Mouse (Mus musculus): Measurements from ENCODE around the gene Gm42906. TPM values are rescaled to one million over a fixed set of nuclear protein-coding genes. Genes with fewer than 3 reads are reported as not detected.

Gm42906 gene
- total and polyA plus RNA-seq, 3 experiments = not detected

DNA sequence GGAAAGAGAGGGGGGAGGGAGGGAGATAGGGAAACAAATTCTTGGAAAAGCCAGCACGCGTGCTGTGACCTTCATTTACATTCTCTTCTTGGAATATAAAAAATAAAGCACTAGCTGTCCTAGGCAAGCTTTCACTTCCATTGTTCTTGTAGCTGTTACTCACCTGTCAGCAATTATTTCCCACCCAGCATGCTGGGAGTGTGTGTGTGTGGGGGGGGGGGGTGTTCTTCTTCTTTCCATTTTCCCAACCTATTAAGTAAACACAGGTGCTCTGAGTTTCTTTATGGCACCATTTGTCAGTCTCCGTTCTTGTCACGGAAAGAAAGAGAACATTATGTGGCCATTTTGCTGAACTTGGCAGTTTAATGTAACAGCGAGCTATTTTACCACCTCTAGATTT, 409.0 kb downstream of the Gm42906 start:
- DNase-seq (ENCODE audit: low read depth, low spot score) = no peak
- TF ChIP-seq EP300 (IDR thresholded peaks at IDR 0.05; ENCODE audit: low read depth in 1 of 2, low read length in 2 of 2) = no peak
- TF ChIP-seq CHD2 (IDR thresholded peaks at IDR 0.05; ENCODE audit: low read length) = no peak
- no peak for TF ChIP-seq POLR2AphosphoS2 (IDR thresholded peaks at IDR 0.05; ENCODE audit: low read length)
- no peak for TF ChIP-seq TBP (IDR thresholded peaks at IDR 0.05; ENCODE audit: low read depth, low read length)
- no peak for TF ChIP-seq ZC3H11A (IDR thresholded peaks at IDR 0.05; ENCODE audit: low read depth, low read length)
- no peak for TF ChIP-seq GABPA (IDR thresholded peaks at IDR 0.05; ENCODE audit: low read depth, low read length)
- TF ChIP-seq SMC3 (IDR thresholded peaks at IDR 0.05; ENCODE audit: low read depth, low read length) = no peak
- Histone ChIP-seq H3K9ac (ENCODE audit: control insufficient read depth, low read depth, low read length, poor library complexity, severe bottlenecking) (no peak overlapping the region), H3K79me2 (ENCODE audit: control insufficient read depth, insufficient read depth, low read length, poor library complexity) (no peaks in the 10 kb centered on the region), H3K9me3 (replicated peaks; ENCODE audit: insufficient read depth, low read length) (no peaks in the 10 kb centered on the region), H3K4me1 (ENCODE audit: control insufficient read depth in 1 of 2, insufficient read depth in 2 of 2, low read length in 2 of 2) (no peaks in the 10 kb centered on the region), H3K36me3 (ENCODE audit: control insufficient read depth in 1 of 2, insufficient read depth in 2 of 2, low read length in 2 of 2) (no peaks in the 10 kb centered on the region), H3K27me3 (ENCODE audit: control insufficient read depth in 1 of 2, insufficient read depth in 2 of 2, low read length in 2 of 2) (no peaks in the 10 kb centered on the region), H3K4me3 (ENCODE audit: control insufficient read depth in 1 of 2, insufficient read depth in 1 of 2, low read depth in 2 of 2, low read length in 2 of 2) (no peak overlapping the region), H3K27ac (ENCODE audit: control insufficient read depth, low read depth, low read length) (no peak overlapping the region)

DNA sequence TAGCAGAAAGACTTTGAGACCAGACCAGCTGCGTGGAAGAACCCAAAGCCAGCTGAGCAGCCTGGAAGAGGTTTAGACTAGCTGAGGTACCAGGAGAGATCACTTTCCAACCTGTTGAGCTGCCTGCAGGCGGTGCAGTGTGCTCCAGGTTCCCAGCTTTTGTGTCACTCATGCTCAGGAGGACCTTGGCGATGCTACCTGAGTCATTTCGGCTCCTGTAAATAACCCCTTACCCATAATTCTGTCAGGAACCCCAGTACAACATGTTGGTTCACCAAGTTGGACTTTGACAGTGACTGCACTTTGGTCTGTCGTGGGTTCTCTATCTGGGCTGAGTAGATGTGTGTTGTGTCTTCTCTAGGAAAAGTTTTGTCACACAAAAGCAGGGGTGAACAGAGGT, 409.5 kb downstream of the Gm42906 start:
- no peak for DNase-seq (ENCODE audit: low read depth, low spot score)
- no peaks in the 10 kb centered on the region for H3K4me1 ChIP-seq (ENCODE audit: control insufficient read depth in 1 of 2, insufficient read depth in 2 of 2, low read length in 2 of 2)
- H3K79me2 ChIP-seq (ENCODE audit: control insufficient read depth, insufficient read depth, low read length, poor library complexity) = no peaks in the 10 kb centered on the region

More for the DNA sequence above, 409.5 kb downstream of the Gm42906 start:
- H3K4me3 ChIP-seq (ENCODE audit: control insufficient read depth in 1 of 2, insufficient read depth in 1 of 2, low read depth in 2 of 2, low read length in 2 of 2) = no peak overlapping the region
- H3K9ac ChIP-seq (ENCODE audit: control insufficient read depth, low read depth, low read length, poor library complexity, severe bottlenecking) = no peak overlapping the region
- H3K27ac ChIP-seq (ENCODE audit: control insufficient read depth, low read depth, low read length) = no peak overlapping the region
- H3K36me3 ChIP-seq (ENCODE audit: control insufficient read depth in 1 of 2, insufficient read depth in 2 of 2, low read length in 2 of 2) = no peaks in the 10 kb centered on the region
- TF ChIP-seq POLR2A (IDR thresholded peaks at IDR 0.05; ENCODE audit: control insufficient read depth in 1 of 2, insufficient read depth in 1 of 2, low read depth in 1 of 2, low read length in 2 of 2, poor library complexity in 1 of 2) (no peak), CTCF (IDR thresholded peaks at IDR 0.05 in 2 of 3, conservative IDR thresholded peaks at IDR 0.05 in 1 of 3; ENCODE audit: control insufficient read depth in 1 of 3, insufficient read depth in 1 of 3, low read depth in 2 of 3, low read length in 3 of 3, poor library complexity in 1 of 3, severe bottlenecking in 1 of 3) (no peak), ZC3H11A (IDR thresholded peaks at IDR 0.05; ENCODE audit: low read depth, low read length) (no peak), SMC3 (IDR thresholded peaks at IDR 0.05; ENCODE audit: low read depth, low read length) (no peak), ZNF384 (IDR thresholded peaks at IDR 0.05; ENCODE audit: low read depth, low read length) (no peak), UBTF (IDR thresholded peaks at IDR 0.05; ENCODE audit: borderline replicate concordance, insufficient read depth, low read depth, low read length) (no peak), USF1 (IDR thresholded peaks at IDR 0.05; ENCODE audit: low read depth, low read length) (no peak), JUND (IDR thresholded peaks at IDR 0.05; ENCODE audit: low read depth, low read length) (no peak), POLR2AphosphoS2 (IDR thresholded peaks at IDR 0.05; ENCODE audit: low read length) (no peak), NRF1 (IDR thresholded peaks at IDR 0.05; ENCODE audit: insufficient read depth, low read depth, low read length, poor library complexity, severe bottlenecking) (no peak), MYC (IDR thresholded peaks at IDR 0.05; ENCODE audit: low read depth, low read length) (no peak), ELF1 (IDR thresholded peaks at IDR 0.05; ENCODE audit: low read depth, low read length) (no peak)
- H3K9me3 ChIP-seq (replicated peaks; ENCODE audit: insufficient read depth, low read length) = no peaks in the 10 kb centered on the region
- H3K27me3 ChIP-seq (ENCODE audit: control insufficient read depth in 1 of 2, insufficient read depth in 2 of 2, low read length in 2 of 2) = no peaks in the 10 kb centered on the region

Other genes starting within 250 kb of the Gm42906 start
- gene Stard13, start 194.3 kb downstream of the Gm42906 start, total RNA-seq (2012; rRNA removed) = not detected in 2 replicates
- not detected for gene Stard13, start 194.3 kb downstream of the Gm42906 start, polyA plus RNA-seq (2012; ENCODE audit: insufficient read depth in 1 of 2, insufficient read length in 2 of 2, low read depth in 1 of 2, low replicate concordance in 2 of 2, missing spikeins in 1 of 2)
- 0.04 TPM in 1 of 2 replicates, not detected in the other for gene Vmn2r18, start 177.9 kb upstream of the Gm42906 start, total RNA-seq (2012; rRNA removed)
- gene Vmn2r18, start 177.9 kb upstream of the Gm42906 start, polyA plus RNA-seq (2012; ENCODE audit: insufficient read depth in 1 of 2, insufficient read length in 2 of 2, low read depth in 1 of 2, low replicate concordance in 2 of 2, missing spikeins in 1 of 2) = under 1 TPM in 1 of 2 experiments, not detected in 1; 0.04 TPM
- 112 and 118 TPM in 2 replicates for gene Rfc3, start 223.1 kb upstream of the Gm42906 start, total RNA-seq (2012; rRNA removed)
- 100 to 1,000 TPM; 105 to 211 TPM for gene Rfc3, start 223.1 kb upstream of the Gm42906 start, polyA plus RNA-seq (2012; ENCODE audit: insufficient read depth in 1 of 2, insufficient read length in 2 of 2, low read depth in 1 of 2, low replicate concordance in 2 of 2, missing spikeins in 1 of 2)

All from MEL (cell line).